Mouse (Mus musculus) limb, embryonic 10.5 days (tissue): ENCODE data around the gene Ankrd39. TPM values are rescaled to one million over a fixed set of nuclear protein-coding genes. Genes with fewer than 3 reads are reported as not detected.

Experiments
- DNase-seq: peaks from one replicate; pipeline ENCODE4 v3.0.0-alpha.2; 2017; ENCODE audit warnings: low spot score
- H3K27ac ChIP-seq: fragments of 300-500 bp; sonication (generic); 2 replicates; pipeline ENCODE4 v1.5.1; 2016; ENCODE audit warnings: mild to moderate bottlenecking
- H3K27me3 ChIP-seq: fragments of 300-500 bp; sonication (generic); 2 replicates; pipeline ENCODE4 v1.6.1; 2016; ENCODE audit warnings: low read depth, mild to moderate bottlenecking; ENCODE audit not compliant: poor library complexity, severe bottlenecking
- H3K36me3 ChIP-seq: fragments of 300-500 bp; sonication (generic); 2 replicates; pipeline ENCODE4 v1.6.1; 2016; ENCODE audit warnings: mild to moderate bottlenecking, moderate library complexity
- H3K4me1 ChIP-seq: fragments of 300-500 bp; sonication (generic); 2 replicates; pipeline ENCODE4 v1.6.1; 2016
- H3K4me3 ChIP-seq: fragments of 300-500 bp; sonication (generic); 2 replicates; pipeline ENCODE4 v1.5.1; 2016; ENCODE audit warnings: mild to moderate bottlenecking, moderate library complexity
- H3K9me3 ChIP-seq: fragments of 300-500 bp; sonication (generic); replicated peaks from 2 replicates; pipeline ENCODE4 v1.6.1; 2016; ENCODE audit warnings: mild to moderate bottlenecking
- WGBS: fragments of 180-500 bp; shearing (Covaris S2); methylation state at CpG from one replicate; pipeline ENCODE4 v1.1.7; 2016; 5-methylcytosine and 5-hydroxymethylcytosine counted together
- polyA plus RNA-seq: library from polyadenylated mRNA; unstranded; fragments of >200 nt; fragmentation: Nextera tagmentation; extraction: Ambion mirVana; gene quantifications from 2 replicates; pipeline ENCODE4 v1.2.1, GENCODE M21; 2016

The Ankrd39 gene
- polyA plus RNA-seq, 1 experiment from 2014 or later = 20.3 TPM

DNA sequence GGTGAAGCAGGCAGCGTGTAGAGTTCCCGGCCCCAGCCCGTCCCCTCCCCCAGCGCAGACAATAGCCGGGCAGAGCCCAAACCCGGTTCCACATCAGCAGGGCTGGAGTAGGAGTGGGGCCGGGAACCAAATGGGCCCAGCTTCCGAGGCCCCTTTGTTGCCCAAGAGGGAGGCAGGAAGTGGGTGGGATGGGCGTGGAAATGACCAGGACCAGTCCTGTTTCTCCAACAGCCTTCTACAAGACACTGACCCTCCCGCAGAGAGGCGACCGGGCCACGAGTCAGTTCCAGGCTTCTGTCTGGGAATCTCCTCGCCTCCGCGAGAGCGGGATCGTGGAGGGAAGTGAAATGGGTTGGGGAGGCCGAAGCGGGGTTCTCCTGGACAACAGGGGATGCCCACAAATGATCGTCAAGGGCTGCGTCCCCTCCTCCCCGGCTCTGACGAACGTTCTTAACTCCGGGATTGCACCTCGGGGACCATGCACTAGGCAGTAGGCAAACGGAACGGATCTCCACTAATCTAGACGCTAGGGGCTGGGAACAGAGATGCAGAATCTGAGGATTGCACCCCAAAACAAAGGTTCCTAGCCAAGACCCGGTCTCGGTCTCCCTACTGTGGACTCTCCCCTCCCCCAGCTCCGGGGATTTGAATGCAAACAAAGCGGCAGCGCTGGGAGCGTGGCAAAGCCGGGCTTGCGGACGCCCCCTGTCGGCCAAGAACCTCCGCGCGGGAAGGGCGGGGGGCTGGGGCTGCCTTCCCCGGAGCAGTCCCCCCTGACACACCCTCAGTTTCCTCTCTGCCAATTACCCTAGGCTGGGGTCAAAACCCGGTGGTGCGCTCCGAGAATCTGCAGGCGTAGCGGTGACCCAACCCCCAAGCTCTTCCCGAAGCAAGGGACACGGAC lies 9.6 kb upstream of the Ankrd39 start:
- H3K27ac ChIP-seq = peak overlapping the region; percentile 99
- peak overlapping the region; percentile 94 for H3K4me3 ChIP-seq
- peaks cover 66% of the 10 kb centered on the region for H3K4me1 ChIP-seq
- no peaks in the 10 kb centered on the region for H3K27me3 ChIP-seq
- WGBS = under 1% methylated on average over 52 of the region's 52 CpGs
- peak; percentile 98 for DNase-seq
- H3K36me3 ChIP-seq = peaks cover 42% of the 10 kb centered on the region
- no peaks in the 10 kb centered on the region for H3K9me3 ChIP-seq

DNA sequence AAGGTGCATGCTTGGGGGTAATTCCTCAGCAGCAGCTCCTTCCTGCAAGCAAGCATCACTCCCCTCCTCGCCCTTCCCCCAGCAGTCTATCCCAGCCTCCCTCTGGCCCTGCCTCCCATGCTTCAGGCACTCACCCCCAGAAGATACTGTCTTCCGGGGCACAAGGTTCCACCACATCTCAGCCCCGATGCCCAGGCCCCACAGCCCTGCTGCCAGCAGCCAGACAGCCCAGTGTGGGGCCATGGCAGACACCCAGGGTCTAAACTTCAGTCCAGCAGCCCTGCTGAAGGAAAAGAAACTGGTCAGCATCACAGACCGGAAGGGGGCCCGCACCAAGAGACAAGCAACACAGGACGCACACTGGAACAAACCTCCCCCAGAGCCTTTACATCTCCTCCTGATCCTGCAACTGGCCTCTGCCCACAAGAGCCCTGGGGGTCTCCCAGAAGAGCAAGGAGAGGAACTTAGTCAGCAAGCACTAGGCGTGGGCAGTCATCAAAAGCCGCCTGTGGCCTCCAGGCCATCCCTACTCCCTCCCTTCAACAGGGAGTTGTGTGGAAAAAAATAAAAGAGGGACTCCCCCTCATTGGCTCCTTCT lies 8.7 kb upstream of the Ankrd39 start:
- H3K4me1 ChIP-seq = peaks cover 57% of the 10 kb centered on the region
- peaks cover 51% of the 10 kb centered on the region for H3K36me3 ChIP-seq
- no peaks in the 10 kb centered on the region for H3K27me3 ChIP-seq
- WGBS = 5% methylated on average over 8 of the region's 8 CpGs
- peak overlapping the region; percentile 99 for H3K27ac ChIP-seq
- no peaks in the 10 kb centered on the region for H3K9me3 ChIP-seq
- DNase-seq = peak; percentile 62
- peak overlapping the region; percentile 94 for H3K4me3 ChIP-seq

DNA sequence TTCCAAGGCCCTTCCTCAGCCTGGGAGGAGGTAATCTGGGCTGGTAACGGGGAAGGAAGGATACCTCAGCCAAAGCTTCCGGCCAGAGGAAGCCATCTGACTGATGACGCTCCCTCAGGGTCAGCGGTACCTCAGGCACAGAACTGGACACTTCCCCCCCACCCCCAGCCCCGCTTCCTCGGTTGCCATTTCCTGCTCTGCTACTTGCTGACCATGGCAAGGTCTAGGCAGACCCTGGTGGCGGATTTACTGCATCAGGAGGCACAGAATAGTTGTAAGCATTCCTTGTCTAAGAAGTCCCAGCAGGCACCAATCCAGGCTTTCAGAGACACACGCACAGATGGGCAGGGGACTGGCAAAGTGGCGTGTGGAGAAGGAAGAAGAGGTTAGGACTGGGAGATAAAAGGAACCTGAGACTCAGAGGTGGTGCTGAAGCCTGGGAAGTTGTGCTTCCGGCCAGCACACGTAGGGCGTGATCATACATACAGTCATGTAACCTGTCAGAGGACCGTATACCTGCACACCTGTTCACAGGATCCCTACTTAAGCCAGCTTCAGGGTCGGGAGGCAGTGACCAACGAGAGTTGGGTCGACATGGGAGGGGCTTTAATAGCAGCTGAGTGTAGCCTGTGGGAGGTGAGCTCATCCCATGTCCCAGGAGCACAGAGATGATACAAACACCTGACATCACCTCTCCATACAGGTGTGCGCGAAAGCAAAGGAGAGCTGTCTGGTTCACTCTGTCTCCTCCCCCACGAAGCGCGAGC lies 7.6 kb upstream of the Ankrd39 start:
- H3K4me1 ChIP-seq = peaks cover 53% of the 10 kb centered on the region
- DNase-seq = no peak
- peak overlapping the region; percentile 94 for H3K4me3 ChIP-seq
- H3K9me3 ChIP-seq = no peaks in the 10 kb centered on the region
- H3K36me3 ChIP-seq = peaks cover 62% of the 10 kb centered on the region
- peak overlapping the region; percentile 99 for H3K27ac ChIP-seq
- WGBS = 69% methylated on average over 21 of the region's 21 CpGs
- no peaks in the 10 kb centered on the region for H3K27me3 ChIP-seq

DNA sequence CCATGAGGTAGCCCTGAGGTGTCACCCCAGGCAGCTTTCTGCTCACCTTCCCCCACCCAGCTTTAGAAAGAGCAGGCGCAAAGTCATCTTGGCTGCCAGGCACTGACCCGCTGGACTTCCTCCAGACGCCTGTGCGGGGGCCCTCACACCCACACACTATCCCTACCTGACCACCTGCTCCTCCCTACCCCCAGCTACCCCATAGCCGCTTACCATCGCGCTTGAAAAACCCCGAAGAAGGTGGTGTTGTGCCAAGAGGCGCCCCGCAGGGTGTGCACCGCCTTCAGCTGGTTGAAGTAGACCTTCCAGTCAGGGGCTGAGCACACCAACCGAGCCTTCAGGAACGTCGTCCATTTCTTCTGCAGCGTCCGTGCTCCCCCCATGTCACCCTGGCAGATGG lies 5.3 kb upstream of the Ankrd39 start:
- H3K4me3 ChIP-seq = no peak overlapping the region
- peaks cover 60% of the 10 kb centered on the region for H3K4me1 ChIP-seq
- no peaks in the 10 kb centered on the region for H3K27me3 ChIP-seq
- H3K9me3 ChIP-seq = no peaks in the 10 kb centered on the region
- H3K27ac ChIP-seq = no peak overlapping the region
- no peak for DNase-seq
- peaks cover 81% of the 10 kb centered on the region for H3K36me3 ChIP-seq
- WGBS = 90% methylated on average over 16 of the region's 16 CpGs

DNA sequence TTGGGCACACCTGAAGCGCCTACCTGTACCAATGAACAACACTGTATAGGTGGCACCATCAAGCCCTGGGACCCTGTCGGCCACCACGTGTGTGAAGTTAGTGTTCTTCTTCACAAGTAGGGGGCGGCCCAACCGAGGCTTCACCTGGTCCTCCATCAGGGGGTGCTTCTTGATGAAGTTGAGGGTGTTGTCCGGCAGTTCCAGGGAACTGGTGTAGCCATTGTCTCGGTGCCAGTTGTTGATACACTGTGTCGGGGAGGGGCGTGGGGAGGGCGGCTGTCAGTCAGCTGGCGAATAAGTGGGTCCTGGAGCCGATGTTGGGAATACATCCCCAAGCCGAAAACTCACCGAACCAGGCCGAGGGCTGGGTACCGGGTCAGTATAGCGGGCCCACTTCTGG lies 4.7 kb upstream of the Ankrd39 start:
- Histone ChIP-seq H3K27me3 (no peaks in the 10 kb centered on the region), H3K4me1 (peaks cover 65% of the 10 kb centered on the region), H3K4me3 (no peak overlapping the region), H3K36me3 (peaks cover 81% of the 10 kb centered on the region), H3K9me3 (no peaks in the 10 kb centered on the region), H3K27ac (no peak overlapping the region)
- 92% methylated on average over 17 of the region's 17 CpGs for WGBS
- no peak for DNase-seq

DNA sequence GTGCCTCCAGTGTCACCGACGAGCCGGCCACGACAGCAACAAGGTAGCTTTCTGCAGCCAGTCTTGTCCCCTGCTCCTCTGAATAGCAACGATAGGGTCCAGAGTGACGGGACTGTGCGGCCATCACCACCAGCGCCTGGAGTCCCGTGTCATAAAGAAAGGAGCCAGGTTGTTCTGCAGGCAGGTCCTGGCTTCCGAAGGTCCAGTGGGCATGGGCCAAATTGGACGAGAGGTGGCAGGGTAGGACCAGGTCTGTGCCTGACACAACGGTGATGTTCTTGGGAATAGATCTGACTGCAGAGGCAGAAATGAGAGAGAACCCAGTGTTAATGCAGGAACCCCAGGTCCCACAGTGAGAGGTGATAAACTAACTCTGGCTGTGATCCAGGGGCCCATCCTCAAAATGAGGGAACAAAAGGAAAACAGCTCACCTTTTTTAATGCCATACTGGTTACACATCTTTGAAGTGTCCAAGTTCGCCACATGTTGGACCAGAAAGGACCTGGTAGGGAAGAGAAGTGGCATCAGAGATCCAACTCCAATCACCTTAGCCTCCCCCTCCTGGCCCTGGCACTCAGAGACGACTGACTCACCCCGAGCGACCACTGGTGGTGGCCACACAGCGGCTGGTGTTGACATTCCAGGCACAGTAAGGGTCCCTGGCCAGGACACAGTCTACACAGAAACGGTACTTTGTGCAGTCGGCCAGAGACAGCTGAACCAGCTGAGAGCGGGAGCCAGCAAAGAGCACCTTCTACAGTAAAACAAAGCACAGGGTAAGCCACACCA lies 3.0 kb upstream of the Ankrd39 start:
- Histone ChIP-seq H3K4me3 (no peak overlapping the region), H3K4me1 (peaks cover 65% of the 10 kb centered on the region), H3K27ac (no peak overlapping the region), H3K36me3 (peaks cover 74% of the 10 kb centered on the region), H3K9me3 (no peaks in the 10 kb centered on the region), H3K27me3 (no peaks in the 10 kb centered on the region)
- DNase-seq = no peak
- 85% methylated on average over 20 of the region's 20 CpGs for WGBS

DNA sequence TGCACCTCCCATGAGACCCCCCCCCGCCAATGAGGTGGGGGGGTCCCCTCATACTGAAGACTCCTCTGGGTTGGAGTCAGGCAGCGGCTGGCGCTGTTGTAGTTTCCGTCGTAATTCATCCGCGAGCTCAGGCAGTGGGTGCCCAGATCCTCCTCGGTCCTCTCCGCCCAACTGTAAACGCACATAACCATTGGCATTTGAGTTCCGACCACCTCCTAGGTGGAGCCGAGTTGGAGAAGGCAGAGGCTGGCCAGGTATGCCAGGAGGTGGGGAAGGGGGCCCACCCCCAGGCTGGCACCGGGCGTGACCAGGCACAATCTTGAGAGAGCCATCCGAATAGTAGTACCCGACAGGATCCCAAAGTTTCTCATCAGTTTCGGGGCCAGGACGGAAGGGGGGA lies 2.2 kb upstream of the Ankrd39 start:
- peaks cover 66% of the 10 kb centered on the region for H3K36me3 ChIP-seq
- H3K27me3 ChIP-seq = no peaks in the 10 kb centered on the region
- H3K27ac ChIP-seq = no peak overlapping the region
- H3K4me3 ChIP-seq = peak overlapping the region; percentile 14; the same call in 1 of the 2 replicates
- peaks cover 57% of the 10 kb centered on the region for H3K4me1 ChIP-seq
- no peak for DNase-seq
- 88% methylated on average over 18 of the region's 18 CpGs for WGBS
- no peaks in the 10 kb centered on the region for H3K9me3 ChIP-seq

DNA sequence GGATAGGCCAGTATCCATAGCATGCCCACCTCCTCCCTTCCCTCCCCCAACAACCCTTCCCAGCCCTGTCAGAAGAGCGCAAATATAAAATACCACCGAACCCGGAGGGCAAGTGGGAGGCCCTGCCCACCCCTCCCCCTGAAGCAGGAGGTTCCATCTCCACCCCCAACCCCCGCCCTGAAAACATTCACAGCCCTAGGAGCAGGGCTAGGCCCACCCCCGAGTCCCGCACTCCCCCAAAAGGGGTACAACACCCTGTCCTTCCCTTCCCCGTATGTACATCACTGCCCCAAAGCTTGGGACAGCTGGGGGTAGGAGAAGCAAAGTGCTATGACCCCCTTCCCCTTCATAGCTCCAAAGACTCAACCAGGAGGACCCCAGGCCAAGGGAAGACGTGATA lies 1.5 kb upstream of the Ankrd39 start:
- no peaks in the 10 kb centered on the region for H3K27me3 ChIP-seq
- H3K9me3 ChIP-seq = no peaks in the 10 kb centered on the region
- peaks cover 59% of the 10 kb centered on the region for H3K36me3 ChIP-seq
- peak overlapping the region; percentile 14; the same call in 1 of the 2 replicates for H3K4me3 ChIP-seq
- no peak for DNase-seq
- 54% methylated on average over 8 of the region's 8 CpGs for WGBS
- peaks cover 55% of the 10 kb centered on the region for H3K4me1 ChIP-seq
- H3K27ac ChIP-seq = no peak overlapping the region

DNA sequence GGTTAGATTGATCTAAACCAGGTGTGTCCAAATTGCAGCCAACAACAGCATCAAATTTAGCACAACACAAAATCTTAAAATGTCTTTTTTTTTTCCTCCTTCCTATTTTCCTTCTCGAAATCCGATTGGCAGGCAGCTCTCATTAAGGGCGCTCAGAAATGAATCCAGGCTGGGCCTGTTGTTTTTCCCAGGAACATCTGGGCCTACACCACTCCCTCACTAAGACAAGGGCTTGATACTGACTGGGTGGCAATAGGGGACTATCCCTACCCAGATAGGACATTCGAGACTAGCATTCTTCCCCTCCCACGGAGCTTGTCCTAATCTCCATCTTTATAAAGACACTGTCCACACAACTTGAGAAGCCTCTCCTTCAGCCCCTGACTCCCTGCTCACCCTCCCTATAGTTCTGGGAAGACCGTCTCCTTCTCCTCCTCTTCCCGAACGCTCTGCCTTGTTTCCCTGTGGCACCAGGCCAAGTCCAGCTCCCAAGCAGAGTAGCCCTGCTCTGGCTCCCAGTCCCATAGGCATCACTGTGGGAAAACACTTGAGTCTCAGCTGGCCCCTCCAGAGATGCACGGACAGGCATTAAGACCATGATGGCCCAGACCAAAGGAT lies 845 bp upstream of the Ankrd39 start:
- Histone ChIP-seq H3K27me3 (no peaks in the 10 kb centered on the region), H3K9me3 (no peaks in the 10 kb centered on the region), H3K27ac (peak overlapping the region; percentile 88; the same call in 1 of the 2 replicates), H3K36me3 (peaks cover 52% of the 10 kb centered on the region), H3K4me1 (peaks cover 56% of the 10 kb centered on the region), H3K4me3 (peak overlapping the region; percentile 71; the same call in 1 of the 2 replicates)
- 55% methylated on average over 9 of the region's 9 CpGs for WGBS
- DNase-seq = no peak

DNA sequence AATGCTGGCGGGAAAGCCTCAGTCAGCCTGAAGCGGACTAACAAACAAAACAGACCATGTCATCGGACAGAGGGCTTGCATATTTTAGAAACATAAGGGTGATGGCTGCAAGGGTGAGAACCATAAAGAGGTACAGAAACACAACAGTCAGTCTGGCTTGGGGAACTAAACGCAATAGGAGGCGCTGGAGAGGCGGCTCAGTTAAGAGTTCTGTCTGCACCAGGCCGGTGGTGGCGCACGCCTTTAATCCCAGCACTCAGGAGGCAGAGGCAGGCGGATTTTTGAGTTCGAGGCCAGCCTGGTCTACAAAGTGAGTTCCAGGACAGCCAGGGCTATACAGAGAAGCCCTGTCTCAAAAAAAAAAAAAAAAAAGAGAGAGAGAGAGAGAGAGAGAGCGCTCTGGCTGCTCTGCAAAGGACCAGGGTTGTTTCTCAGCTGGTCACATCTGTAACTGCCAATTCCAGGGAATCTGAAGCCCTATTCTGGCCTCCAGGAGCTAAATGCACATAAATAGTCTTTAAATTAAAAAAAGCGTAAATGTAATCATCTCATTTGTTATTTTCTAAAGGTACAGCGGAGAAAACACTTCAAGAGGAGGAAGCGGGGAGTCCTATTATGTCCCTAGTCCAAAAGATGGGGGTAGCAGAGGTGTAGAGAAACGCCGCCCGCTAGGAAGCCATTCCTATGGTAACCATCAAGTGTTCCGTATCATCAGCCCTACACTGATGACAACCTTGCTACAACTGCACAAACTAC lies 1.2 kb downstream of the Ankrd39 start:
- WGBS = 75% methylated on average over 19 of the region's 19 CpGs
- peaks cover 50% of the 10 kb centered on the region for H3K4me1 ChIP-seq

DNA sequence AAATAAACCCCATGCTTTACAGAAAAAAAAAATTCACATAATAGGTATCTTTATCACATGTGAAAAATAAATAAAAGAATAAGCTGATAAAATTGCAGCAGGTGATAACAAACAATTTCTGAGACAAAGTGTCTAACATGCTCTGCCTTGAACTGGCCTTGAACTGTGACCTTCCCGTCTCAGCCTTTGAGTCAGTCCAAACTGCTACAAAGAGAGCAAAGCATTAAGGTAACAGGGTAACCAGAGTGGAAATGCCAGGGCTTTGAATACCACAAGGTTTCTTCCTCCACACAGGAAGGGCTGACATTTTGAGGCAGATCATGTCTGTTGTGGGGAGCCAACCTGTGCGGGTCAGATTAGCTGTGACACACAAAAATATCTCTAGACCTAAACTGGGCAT lies 1.9 kb downstream of the Ankrd39 start:
- Histone ChIP-seq H3K36me3 (peaks cover 46% of the 10 kb centered on the region), H3K9me3 (no peaks in the 10 kb centered on the region), H3K4me1 (peaks cover 47% of the 10 kb centered on the region), H3K27me3 (no peaks in the 10 kb centered on the region), H3K27ac (no peak overlapping the region), H3K4me3 (no peak overlapping the region)
- DNase-seq = no peak
- WGBS = 84% methylated on average over 2 of the region's 2 CpGs

More for the DNA sequence above, 1.2 kb downstream of the Ankrd39 start:
- no peaks in the 10 kb centered on the region for H3K27me3 ChIP-seq
- H3K27ac ChIP-seq = peak overlapping the region; percentile 88
- DNase-seq = no peak
- H3K9me3 ChIP-seq = no peaks in the 10 kb centered on the region
- peak overlapping the region; percentile 71 for H3K4me3 ChIP-seq
- H3K36me3 ChIP-seq = peaks cover 47% of the 10 kb centered on the region
